Mouse (Mus musculus): ENCODE data around the gene Olfr410.
A peak's percentile ranks its signal among the peaks of the same experiment; 100 is the strongest.

The Olfr410 gene

DNA sequence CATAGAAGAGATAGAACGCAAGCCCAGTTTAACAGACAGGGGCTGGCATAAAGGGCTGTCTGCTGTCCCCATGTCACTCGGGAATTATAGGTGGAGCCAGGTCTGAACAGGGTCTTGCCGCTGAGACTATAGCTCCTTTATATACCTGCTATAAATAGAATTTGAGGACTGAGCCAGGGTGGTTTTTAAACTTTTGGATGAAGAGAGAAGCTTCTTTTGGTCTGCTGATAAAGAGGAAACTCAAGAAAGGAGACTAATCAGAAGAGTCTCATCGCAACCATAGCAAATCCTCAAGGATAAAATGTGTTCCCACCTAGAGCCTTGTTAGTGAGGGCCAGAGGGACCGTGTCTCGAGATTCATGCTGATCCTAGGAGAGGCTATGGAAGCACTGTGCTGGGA, at the start of gene Olfr410:
Gene Olfr410, minus strand, starts transcription at position 101 of the 400 bp plus-strand sequence.
- DNase-seq (ENCODE audit: low spot score in 2 of 2): no peak

DNA sequence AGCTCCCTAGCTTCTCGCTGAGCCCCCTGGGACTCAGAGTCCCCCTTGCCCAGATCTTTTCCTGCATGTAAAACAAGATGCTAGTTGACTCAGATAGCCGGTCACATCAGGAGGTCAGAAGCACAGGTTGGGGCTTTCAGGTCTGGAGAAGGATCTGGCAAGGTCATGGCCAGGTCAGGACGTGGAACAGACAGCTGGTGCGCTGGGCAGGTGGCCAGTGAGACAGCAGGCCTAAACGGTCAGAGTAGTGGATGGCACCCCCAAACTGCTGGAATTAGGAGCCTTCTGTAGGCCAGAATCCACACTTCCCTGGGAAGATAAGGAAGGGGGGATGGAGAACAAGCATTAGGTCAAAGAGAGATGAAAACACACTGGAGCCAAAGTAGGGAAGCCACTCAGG, 49.4 kb upstream of the Olfr410 start:
- DNase-seq (ENCODE audit: low spot score in 2 of 2): no peak

DNA sequence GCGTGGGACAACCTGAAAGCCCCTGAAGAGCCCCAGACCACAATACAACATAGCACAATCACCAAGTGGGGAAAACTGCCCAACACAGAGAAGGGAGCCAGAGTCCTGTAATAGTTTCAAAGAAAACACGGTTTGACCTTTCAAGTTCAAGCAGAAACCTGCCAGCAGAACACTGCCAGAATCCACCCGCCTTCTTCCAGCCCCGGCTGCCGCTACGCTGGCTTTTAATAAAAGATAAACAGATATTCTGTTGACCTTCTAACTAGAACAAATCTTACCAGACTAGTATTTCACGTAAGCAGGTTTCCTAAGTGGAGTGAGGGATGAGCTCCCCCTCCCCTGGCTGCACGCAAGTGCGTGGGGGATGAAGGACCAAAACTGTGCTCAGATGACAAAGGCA, 47.8 kb upstream of the Olfr410 start:
- DNase-seq (ENCODE audit: low spot score in 2 of 2): no peak

DNA sequence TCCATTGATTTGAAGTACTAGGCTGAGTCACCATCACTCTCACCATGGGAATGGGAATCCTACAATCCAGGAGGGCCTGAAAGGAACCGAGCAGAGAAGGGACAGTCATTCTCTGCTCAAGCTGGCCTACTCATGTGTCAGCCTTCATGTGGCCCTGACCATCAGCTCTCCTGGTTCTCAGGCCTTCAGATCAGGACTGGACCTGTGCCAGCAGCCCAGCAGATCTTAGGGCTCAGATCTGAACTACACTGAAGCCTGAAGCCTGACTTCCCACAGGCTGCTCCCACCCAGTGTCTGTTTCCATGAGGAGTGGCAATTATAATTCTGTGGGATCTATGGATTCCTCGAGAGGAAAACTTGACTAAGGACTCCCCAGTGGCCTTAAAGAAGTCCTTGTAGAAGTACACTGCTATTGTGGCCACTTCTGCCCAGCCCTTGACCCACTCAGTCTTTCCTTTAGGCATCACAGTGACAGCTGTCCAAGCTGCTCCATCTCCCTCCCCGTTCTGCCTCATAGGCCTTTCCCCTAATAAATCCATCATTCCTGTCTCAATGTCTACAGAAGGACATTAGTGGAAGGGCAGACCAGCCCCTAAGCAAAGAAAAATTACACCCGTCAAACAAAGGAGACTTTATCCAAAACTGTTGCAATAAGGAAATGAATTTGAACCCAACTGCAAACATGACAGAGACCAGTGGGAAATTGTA, 41.5 kb upstream of the Olfr410 start:
- no peak for DNase-seq (ENCODE audit: low spot score in 2 of 2)

DNA sequence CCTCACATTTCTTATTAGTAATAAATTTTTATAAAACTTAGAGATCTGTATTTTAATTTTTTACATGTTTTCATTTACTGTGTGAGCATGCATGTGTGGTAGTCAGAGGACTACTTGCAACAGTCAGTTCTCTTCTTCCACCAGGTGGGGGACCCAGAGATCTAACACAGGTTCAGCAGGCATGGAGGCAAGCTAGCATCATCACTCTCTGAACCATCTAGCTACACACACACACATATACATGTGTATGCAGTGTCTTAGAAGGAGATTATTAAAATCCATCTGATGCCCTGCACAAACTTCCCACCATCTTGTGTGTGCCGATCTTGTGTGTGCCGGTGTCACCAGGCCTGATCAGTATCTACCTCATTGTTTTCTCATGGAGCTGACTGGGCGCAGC, 39.0 kb upstream of the Olfr410 start:
- DNase-seq (ENCODE audit: low spot score in 2 of 2): peak in 1 of 2 experiments; percentile 12

DNA sequence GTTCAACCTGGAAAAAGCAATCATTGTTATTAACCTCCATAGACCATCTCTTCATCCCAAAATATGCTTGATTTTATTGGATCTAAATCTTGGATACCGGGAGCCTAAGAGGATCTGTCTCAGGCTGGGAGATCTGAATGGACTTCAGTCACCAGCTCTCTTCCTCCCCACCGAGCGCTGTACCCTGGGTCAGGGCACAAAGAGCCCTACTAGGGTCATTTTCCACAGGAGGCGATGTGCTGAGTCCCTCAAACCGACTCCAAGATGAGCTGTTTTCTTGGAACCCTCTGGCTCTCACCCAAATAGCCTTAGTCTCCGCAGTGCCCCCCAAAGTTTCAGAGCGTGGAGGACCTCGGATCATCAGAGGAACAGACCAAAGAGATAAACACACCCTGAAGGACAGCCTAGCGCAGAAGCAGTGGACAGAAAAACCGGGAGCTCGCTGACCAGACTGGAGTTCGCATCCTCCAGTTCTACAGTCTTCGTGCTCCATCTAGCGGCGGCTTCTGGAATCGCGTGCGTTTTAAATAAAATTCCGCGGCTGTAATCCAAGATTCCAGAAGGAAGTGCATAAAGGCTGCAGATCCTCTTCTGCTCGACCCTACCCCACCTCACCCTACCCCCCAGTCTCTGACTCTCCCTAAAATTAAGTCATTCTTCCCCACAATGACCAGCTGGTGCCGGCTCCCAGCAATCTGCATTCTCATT, 33.7 kb upstream of the Olfr410 start:
- DNase-seq (ENCODE audit: low spot score in 2 of 2): peak; percentile 26 to 50

DNA sequence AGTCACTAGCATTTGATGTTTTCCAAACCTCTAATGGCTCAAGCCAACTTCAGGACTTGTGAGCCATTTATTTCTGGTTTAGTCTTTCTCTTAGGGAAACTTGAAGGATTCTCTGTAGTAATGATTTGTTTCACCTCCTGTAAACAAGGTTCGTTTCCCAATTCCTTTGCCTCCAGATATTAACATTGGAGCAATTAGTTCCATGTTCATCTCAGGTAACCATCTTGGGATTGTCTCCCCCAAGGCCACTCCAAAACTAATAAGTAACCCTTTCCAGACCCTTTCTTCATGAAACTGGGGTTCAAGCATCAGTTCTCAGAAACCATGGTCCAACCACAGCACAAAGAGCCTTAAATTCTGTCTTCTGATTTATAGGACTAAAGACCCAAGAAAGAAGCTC, 23.9 kb upstream of the Olfr410 start, which contains the start of gene Olfr412:
Gene Olfr412, plus strand, starts transcription at position 301 of the 400 bp plus-strand sequence.
- DNase-seq (ENCODE audit: low spot score in 2 of 2): no peak

DNA sequence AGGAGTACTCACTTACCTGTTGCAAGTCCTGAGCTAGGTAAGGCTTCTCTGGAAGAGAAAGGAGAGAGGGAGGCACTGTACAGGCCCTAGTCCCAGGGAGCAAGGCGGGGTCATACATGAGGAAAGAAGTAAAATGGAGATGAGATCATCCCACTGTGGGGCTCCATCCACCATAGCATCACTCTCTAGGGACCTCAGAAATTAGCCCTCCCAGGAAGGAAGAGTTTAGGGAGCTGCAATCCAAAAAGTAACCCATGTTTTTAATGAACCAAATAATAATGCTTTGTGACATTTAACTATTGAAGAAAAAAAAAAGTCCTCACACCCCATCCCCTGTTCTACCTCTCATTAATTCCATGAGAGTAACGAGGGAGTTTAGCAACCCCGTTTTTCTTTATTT, 14.7 kb upstream of the Olfr410 start, which contains the start of gene Olfr411:
Gene Olfr411, minus strand, starts transcription at position 101 of the 400 bp plus-strand sequence.
- no peak for DNase-seq (ENCODE audit: low spot score in 2 of 2)

DNA sequence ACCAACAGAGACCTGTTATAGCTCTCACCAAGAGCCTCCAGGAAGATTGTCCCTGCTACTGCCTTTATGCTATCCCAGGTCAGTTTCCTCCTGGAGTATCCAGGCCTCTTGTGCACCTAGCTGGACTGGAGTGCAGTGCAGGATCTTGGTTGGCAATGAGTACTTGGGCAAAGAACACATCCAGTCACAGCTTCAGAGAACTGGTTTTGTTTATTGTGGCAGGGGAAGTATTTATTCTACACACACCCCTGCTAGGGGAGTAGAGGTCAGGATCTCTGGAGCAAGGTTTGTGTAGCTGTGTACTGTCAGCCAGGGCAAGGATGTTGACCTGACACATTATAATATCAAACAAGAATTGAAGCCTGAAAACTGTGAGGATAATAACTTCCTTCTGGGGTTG, 9.1 kb downstream of the Olfr410 start:
- DNase-seq (ENCODE audit: low spot score in 2 of 2): no peak

DNA sequence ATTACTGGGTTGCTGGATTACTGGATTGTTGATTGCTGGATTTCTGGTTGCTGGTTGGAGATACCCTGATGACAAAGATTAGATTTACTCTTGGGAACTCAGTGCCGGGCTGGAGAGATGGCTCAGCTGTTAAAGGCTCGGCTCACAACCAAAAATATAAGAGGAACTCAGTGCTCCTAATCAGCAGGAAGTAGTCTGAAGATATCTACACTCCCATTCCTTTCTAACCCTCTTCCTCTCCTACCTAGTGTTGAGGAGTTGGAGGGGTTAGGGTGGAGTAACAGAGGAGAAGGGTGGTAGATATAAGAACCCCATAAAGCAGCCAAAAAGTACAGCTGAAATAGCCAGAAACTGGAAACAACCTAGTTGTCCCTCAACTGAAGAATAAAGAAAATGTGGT, 11.8 kb downstream of the Olfr410 start:
- DNase-seq (ENCODE audit: low spot score in 2 of 2): no peak

DNA sequence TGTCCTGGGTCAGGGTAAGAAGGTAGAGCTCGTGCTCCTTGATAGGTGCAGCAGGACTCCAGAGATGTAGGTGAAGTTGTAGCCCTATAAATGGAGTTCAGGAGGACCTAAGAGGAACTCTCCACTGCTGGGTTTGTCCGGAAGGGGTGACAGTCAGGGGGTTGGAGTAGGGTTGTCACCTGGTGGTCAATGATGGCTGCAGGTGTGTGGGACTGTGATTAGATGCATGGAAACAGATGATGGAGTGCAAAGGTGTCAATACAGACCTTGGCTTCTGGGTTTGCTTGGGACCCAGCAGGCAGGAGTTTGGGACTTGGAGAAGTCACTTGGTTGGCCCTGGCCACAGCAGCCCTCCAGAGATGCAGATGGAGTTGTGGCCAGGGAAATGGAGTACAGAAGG, 50.6 kb downstream of the Olfr410 start:
- DNase-seq (ENCODE audit: low spot score in 2 of 2): no peak

DNA sequence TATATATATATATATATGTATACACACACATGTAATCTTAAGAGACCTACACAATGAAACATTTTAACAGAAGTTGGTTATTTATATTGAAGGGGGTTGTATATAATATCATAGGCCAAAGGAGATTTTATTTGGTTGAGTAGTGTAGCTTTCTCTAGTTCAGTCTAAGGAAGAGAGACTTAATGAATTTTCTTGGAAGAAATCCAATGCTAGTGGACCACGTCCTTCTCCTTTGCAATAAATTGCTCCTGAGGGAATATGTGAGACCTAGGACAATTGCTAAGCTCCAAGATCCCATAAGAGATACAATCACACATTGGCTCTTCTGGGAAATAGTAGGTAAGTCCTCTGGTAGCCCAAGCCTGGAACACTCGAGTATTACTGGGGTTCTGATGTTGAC, 54.4 kb downstream of the Olfr410 start, which contains the start of gene Olfr59:
Gene Olfr59, plus strand, starts transcription at position 301 of the 400 bp plus-strand sequence.
- no peak for DNase-seq (ENCODE audit: low spot score in 2 of 2)

All from spleen, postnatal 14 days (tissue).